Mouse (Mus musculus) brain, embryonic 18.5 days (tissue): ENCODE measurements around the gene Thra.
A peak's percentile ranks its signal among the peaks of the same experiment; 100 is the strongest.

ENCODE experiments used
- DNase-seq: peaks from one replicate; pipeline ENCODE4 v3.0.0-alpha.2; 2012; ENCODE audit warnings: low read depth, low spot score

Gene Thra

GRCm38 (mm10) chr11:98795714-98796514 lies 55.5 kb downstream of the Thra start:
- DNase-seq, result no peak

GRCm38 (mm10) chr11:98796515-98797216 lies 56.2 kb downstream of the Thra start:
- DNase-seq, result no peak

- no peak for DNase-seq
Observed at GRCm38 (mm10) chr11:98797306-98797705, 56.9 kb downstream of the Thra start.

- DNase-seq, result no peak
Observed at GRCm38 (mm10) chr11:98797909-98798308, 57.5 kb downstream of the Thra start.

- no peak for DNase-seq
Observed at GRCm38 (mm10) chr11:98804605-98805004, 64.2 kb downstream of the Thra start, which contains the start of gene Casc3. Gene Casc3 (plus strand): TSS chr11:98804905.

GRCm38 (mm10) chr11:98808417-98808816 lies 68.0 kb downstream of the Thra start:
- no peak for DNase-seq

- peak; percentile 97 for DNase-seq
Observed at GRCm38 (mm10) chr11:98809457-98810290, 69.2 kb downstream of the Thra start.

- DNase-seq, result no peak
Observed at GRCm38 (mm10) chr11:98810686-98811085, 70.2 kb downstream of the Thra start.

GRCm38 (mm10) chr11:98816706-98817239 lies 76.3 kb downstream of the Thra start:
- no peak for DNase-seq
